Mouse (Mus musculus) spleen, adult 2 months (tissue): ENCODE measurements around the gene Hnrnpll.

Experiments
- CTCF ChIP-seq: fragments of 200-500 bp; IDR thresholded peaks from 2 replicates; pipeline ENCODE4 v1.5.1; 2011; ENCODE audit warnings: mild to moderate bottlenecking, inconsistent platforms; ENCODE audit not compliant: insufficient read depth, insufficient read length, insufficient replicate concordance; ENCODE audit errors: extremely low read depth
- POLR2A ChIP-seq: fragments of 200-500 bp; IDR thresholded peaks from 2 replicates; pipeline ENCODE4 v1.6.1; 2011; ENCODE audit warnings: low read depth, low read length, inconsistent platforms

DNA sequence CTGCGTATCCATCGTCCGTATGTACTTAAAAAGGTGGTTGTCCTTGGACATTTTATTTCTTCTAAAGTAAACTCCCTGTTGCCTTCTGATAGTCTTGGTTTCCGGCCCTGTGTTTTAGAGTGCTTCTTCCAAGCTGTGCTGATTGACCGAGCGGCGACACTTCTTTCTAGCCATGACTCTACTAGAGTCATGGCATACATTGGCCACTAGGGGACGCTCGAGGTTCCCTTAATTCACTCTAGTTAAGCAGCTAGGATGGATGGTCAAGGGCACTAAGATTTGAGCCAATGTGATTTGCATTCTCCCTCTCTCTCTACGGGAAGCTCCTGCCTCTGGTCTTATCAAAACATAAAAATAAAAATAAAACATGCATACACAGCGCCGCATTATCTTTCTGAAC is 44.7 kb downstream of the Hnrnpll start:
- TF ChIP-seq POLR2A (no peak), CTCF (peak; percentile 43; the same call in 1 of the 2 replicates)
